Mouse (Mus musculus) CH12.LX (cell line): ENCODE data around the gene Zim1.

Source experiments
- CTCF ChIP-seq, 2 experiments: IDR thresholded peaks in 1 of 2; conservative IDR thresholded peaks in 1 of 2; 2 replicates each; pipeline ENCODE4 v1.5.1; 2011 to 2012; ENCODE audit warnings: low read depth in 2 of 2, low read length in 2 of 2, improper control_type of control experiment in 1 of 2, inconsistent platforms in 1 of 2, mild to moderate bottlenecking in 1 of 2, moderate library complexity in 1 of 2
- ETS1 ChIP-seq: conservative IDR thresholded peaks from 2 replicates; pipeline ENCODE4 v1.6.1; 2012; ENCODE audit warnings: low read depth, mild to moderate bottlenecking, inconsistent platforms, low read length, improper control_type of control experiment, moderate library complexity
- KAT2A ChIP-seq: IDR thresholded peaks from 2 replicates; pipeline ENCODE4 v1.6.1; 2012; ENCODE audit warnings: low read length, improper control_type of control experiment, inconsistent platforms; ENCODE audit not compliant: insufficient replicate concordance
- POLR2A ChIP-seq: IDR thresholded peaks from 2 replicates; pipeline ENCODE4 v1.6.1; 2011; ENCODE audit warnings: low read depth, mild to moderate bottlenecking, improper control_type of control experiment, low read length
- SMC3 ChIP-seq: IDR thresholded peaks from 2 replicates; pipeline ENCODE4 v1.6.1; 2011; ENCODE audit warnings: low read depth, low read length, improper control_type of control experiment
- USF1 ChIP-seq: IDR thresholded peaks from 2 replicates; pipeline ENCODE4 v1.6.1; 2014; ENCODE audit warnings: low read depth, mild to moderate bottlenecking, inconsistent platforms, low read length, improper control_type of control experiment
- ZMIZ1 ChIP-seq: IDR thresholded peaks from 2 replicates; pipeline ENCODE4 v1.6.1; 2012; ENCODE audit warnings: low read depth, mild to moderate bottlenecking, inconsistent platforms, low read length, improper control_type of control experiment

- TF ChIP-seq USF1 (no peak), CTCF (conservative IDR thresholded peaks at IDR 0.05 in 1 of 2, IDR thresholded peaks at IDR 0.05 in 1 of 2; ENCODE audit: low read depth in 2 of 2, low read length in 2 of 2) (no peak), POLR2A (no peak), ETS1 (no peak), SMC3 (no peak), ZMIZ1 (no peak), KAT2A (no peak)
Observed at GRCm38 (mm10) chr7:6730801-6731200, 34.6 kb upstream of the Zim1 start.
